Mouse (Mus musculus) hindbrain, postnatal 0 days (tissue): ENCODE results near the gene Apba3. TPM values are rescaled to one million over a fixed set of nuclear protein-coding genes. Genes with fewer than 3 reads are reported as not detected.

Source experiments
- ATAC-seq: fragments of 200-750 bp; cut with Nextera tagmentation; 2 replicates; pipeline ENCODE4 v1.8.0; 2017; ENCODE audit warnings: mild to moderate bottlenecking, moderate TSS enrichment, moderate library complexity
- DNase-seq: peaks from one replicate; pipeline ENCODE4 v3.0.0-alpha.2; 2015; ENCODE audit warnings: low spot score
- H3K27ac ChIP-seq: fragments of 300-500 bp; sonication (generic); 2 replicates; pipeline ENCODE4 v1.5.1; 2014; ENCODE audit warnings: mild to moderate bottlenecking
- H3K27me3 ChIP-seq: fragments of 300-500 bp; sonication (generic); 2 replicates; pipeline ENCODE4 v1.6.1; 2014; ENCODE audit warnings: low read length, mixed read lengths; ENCODE audit not compliant: insufficient read depth
- H3K36me3 ChIP-seq: fragments of 300-500 bp; sonication (generic); 2 replicates; pipeline ENCODE4 v1.6.1; 2014; ENCODE audit warnings: low read length, mixed read lengths; ENCODE audit not compliant: insufficient read depth
- H3K4me1 ChIP-seq: fragments of 300-500 bp; sonication (generic); 2 replicates; pipeline ENCODE4 v1.6.1; 2014; ENCODE audit warnings: antibody characterized with exemption, low read length, mixed read lengths; ENCODE audit not compliant: insufficient read depth
- H3K4me2 ChIP-seq: fragments of 300-500 bp; sonication (generic); 2 replicates; pipeline ENCODE4 v1.6.1; 2014; ENCODE audit warnings: low read depth, mild to moderate bottlenecking, low read length, moderate library complexity, mixed read lengths
- H3K4me3 ChIP-seq: fragments of 300-500 bp; sonication (generic); 2 replicates; pipeline ENCODE4 v1.5.1; 2014; ENCODE audit warnings: low read length
- H3K9ac ChIP-seq: fragments of 300-500 bp; sonication (generic); replicated peaks from 2 replicates; pipeline ENCODE4 v1.6.1; 2014; ENCODE audit warnings: mild to moderate bottlenecking, low read length, moderate library complexity, mixed read lengths
- H3K9me3 ChIP-seq: fragments of 300-500 bp; sonication (generic); 2 replicates; pipeline ENCODE4 v1.6.1; 2016; ENCODE audit warnings: low read length, mixed read lengths
- CTCF ChIP-seq: IDR thresholded peaks from 2 replicates; pipeline ENCODE4 v1.5.1; 2016; ENCODE audit warnings: antibody characterized with exemption, control low read depth, low read depth
- WGBS: fragments of 180-500 bp; shearing (Covaris S2); extraction: QIAGEN DNeasy Blood & Tissue Kit; methylation state at CpG from one replicate; pipeline ENCODE4 v1.1.7; 2014; 5-methylcytosine and 5-hydroxymethylcytosine counted together
- polyA plus RNA-seq: library from polyadenylated mRNA; unstranded; fragments of >200 nt; fragmentation: Nextera tagmentation; extraction: Ambion mirVana; gene quantifications from 2 replicates; pipeline ENCODE4 v1.2.1, GENCODE M21; 2015
- total RNA-seq: library from RNA; depleted of rRNA; stranded (reverse); fragments of >200 nt; gene quantifications from 2 replicates; pipeline ENCODE4 v1.2.3, GENCODE M21; 2014

The Apba3 gene
- total and polyA plus RNA-seq, 2 experiments from 2014 or later = 24.0 to 63.6 TPM

DNA sequence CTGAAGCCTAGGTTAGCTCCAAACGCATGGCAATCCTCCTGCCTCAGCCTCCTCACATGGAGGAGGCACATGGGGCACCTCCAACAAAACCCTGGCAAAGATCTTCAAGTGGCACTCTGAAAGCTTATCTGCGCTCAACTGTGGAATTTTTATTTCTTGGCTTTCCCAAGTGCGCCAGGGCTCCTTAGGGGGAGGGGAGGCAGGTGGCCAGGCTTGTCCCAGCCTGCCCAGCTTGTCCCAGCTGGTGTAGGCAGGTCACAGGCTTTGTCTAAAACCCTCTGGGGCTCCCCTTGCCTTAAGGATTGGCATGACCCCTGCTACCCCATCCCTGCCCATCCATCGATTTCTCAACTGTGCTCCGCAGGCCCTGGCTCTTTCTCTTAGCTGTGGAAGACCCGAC lies 17.4 kb downstream of the Apba3 start:
- ATAC-seq (no peak), DNase-seq (no peak)
- Histone ChIP-seq H3K4me1 (0 out of 2 replicates have a peak, but pooled peaks cover 2% of the 10 kb centered on the region), H3K9me3 (no peaks in the 10 kb centered on the region), H3K9ac (no peak overlapping the region), H3K4me3 (no peak overlapping the region), H3K4me2 (no peak overlapping the region), H3K27ac (no peak overlapping the region), H3K36me3 (no peaks in the 10 kb centered on the region), H3K27me3 (peaks cover 6% of the 10 kb centered on the region; the same call in 1 of the 2 replicates)
- TF ChIP-seq CTCF = no peak
- WGBS = 48% methylated on average over 6 of the region's 6 CpGs

GRCm38 (mm10) chr10:81284719-81285118 lies 18.0 kb downstream of the Apba3 start:
- Histone ChIP-seq H3K4me1 (0 out of 2 replicates have a peak, but pooled peaks cover 2% of the 10 kb centered on the region), H3K9me3 (no peaks in the 10 kb centered on the region), H3K27ac (no peak overlapping the region), H3K4me2 (peak overlapping the region; percentile 71; the same call in 1 of the 2 replicates), H3K27me3 (peaks cover 6% of the 10 kb centered on the region; the same call in 1 of the 2 replicates), H3K9ac (no peak overlapping the region), H3K36me3 (no peaks in the 10 kb centered on the region), H3K4me3 (peak overlapping the region; percentile 46; the same call in 1 of the 2 replicates)
- WGBS = 13% methylated on average over 17 of the region's 17 CpGs
- DNase-seq (no peak), ATAC-seq (no peak)
- TF ChIP-seq CTCF = no peak

DNA sequence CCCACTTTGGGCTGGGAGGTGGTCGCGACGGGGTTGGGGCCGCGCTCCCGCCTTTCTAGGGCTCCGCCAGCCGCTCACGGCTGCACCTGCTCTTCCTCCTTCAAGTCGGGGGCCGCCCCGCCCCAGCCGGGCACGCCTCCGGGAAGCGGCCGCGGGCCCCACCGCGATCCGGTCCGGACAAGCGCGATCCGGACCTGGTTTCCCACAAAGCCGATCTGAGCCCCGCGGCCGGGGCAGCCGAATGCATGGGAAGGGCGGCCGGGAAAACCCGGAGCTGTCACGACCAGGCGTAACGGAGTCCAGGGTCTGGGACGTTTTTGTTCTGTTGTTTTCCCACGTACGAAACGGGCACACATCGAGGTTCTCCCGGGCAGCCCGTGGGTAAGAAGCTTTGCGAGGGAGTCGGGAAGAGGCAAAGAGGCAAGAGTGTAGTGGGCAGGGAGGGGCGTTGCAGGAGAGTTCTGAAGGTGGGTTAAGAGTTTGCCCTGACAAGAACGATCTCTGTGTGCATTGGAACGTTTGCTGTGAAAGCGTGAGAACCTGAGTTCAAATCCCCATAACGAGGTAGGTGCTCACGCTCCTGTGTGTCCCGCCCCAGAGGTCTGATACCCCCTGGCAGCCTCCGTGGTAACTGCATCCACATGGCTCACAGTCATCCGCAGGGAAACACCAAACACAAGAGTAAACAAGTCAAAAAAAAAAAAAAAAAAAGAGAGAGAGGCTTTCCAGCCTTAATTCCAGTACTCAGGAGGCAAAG lies 19.1 kb downstream of the Apba3 start:
- Histone ChIP-seq H3K4me3 (peak overlapping the region; percentile 46), H3K4me1 (0 out of 2 replicates have a peak, but pooled peaks cover 2% of the 10 kb centered on the region), H3K27ac (no peak overlapping the region), H3K9ac (peak overlapping the region; percentile 50), H3K9me3 (no peaks in the 10 kb centered on the region), H3K4me2 (peak overlapping the region; percentile 71), H3K36me3 (no peaks in the 10 kb centered on the region), H3K27me3 (peaks cover 6% of the 10 kb centered on the region; the same call in 1 of the 2 replicates)
- ATAC-seq (peak; percentile 79), DNase-seq (peak; percentile 93)
- WGBS = 2% methylated on average over 49 of the region's 54 CpGs
- no peak; the same call in 1 of the 2 replicates for TF ChIP-seq CTCF

GRCm38 (mm10) chr10:81286586-81286985 lies 19.8 kb downstream of the Apba3 start:
- no peak for TF ChIP-seq CTCF
- DNase-seq (no peak), ATAC-seq (no peak)
- Histone ChIP-seq H3K27ac (no peak overlapping the region), H3K4me3 (no peak overlapping the region), H3K9me3 (no peaks in the 10 kb centered on the region), H3K27me3 (peaks cover 6% of the 10 kb centered on the region; the same call in 1 of the 2 replicates), H3K9ac (no peak overlapping the region), H3K4me2 (no peak overlapping the region), H3K36me3 (no peaks in the 10 kb centered on the region), H3K4me1 (0 out of 2 replicates have a peak, but pooled peaks cover 2% of the 10 kb centered on the region)
- WGBS = 51% methylated on average over 6 of the region's 6 CpGs

DNA sequence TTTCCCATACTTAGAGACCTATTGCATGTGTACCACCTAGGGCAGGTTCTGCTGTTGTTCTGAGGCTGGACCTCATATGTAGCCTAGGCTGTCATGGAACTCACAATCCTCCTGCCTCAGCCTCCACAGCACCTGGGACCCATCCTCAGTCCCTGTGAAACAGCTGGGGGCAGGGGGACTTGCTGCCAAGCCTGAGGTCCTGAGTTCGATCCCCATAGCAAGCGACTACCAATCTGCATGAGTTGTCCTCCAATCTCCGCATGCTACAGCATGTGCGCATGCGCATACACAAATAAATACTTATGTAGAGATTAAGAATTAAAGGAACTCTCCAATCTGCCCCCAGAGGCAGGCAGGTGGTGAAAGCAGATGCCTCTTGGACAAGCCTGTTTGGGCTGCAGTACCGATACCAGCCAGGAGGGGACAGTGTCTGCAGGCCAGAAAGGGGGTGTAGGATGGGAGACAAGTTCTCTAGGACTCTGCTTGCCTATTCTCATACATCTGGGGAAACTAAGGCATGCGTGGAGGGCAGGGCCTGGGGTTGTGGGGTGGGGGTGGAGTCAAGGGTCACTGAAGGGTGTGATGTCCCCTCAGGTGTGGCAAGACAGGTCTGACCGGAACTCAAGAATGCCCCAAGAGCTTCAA lies 20.9 kb downstream of the Apba3 start:
- Histone ChIP-seq H3K4me3 (no peak overlapping the region), H3K4me2 (no peak overlapping the region), H3K9me3 (no peaks in the 10 kb centered on the region), H3K4me1 (0 out of 2 replicates have a peak, but pooled peaks cover 2% of the 10 kb centered on the region), H3K36me3 (no peaks in the 10 kb centered on the region), H3K27me3 (peaks cover 6% of the 10 kb centered on the region; the same call in 1 of the 2 replicates), H3K27ac (no peak overlapping the region), H3K9ac (no peak overlapping the region)
- DNase-seq (peak; percentile 44), ATAC-seq (no peak)
- WGBS = 68% methylated on average over 8 of the region's 8 CpGs
- peak; percentile 87 for TF ChIP-seq CTCF

DNA sequence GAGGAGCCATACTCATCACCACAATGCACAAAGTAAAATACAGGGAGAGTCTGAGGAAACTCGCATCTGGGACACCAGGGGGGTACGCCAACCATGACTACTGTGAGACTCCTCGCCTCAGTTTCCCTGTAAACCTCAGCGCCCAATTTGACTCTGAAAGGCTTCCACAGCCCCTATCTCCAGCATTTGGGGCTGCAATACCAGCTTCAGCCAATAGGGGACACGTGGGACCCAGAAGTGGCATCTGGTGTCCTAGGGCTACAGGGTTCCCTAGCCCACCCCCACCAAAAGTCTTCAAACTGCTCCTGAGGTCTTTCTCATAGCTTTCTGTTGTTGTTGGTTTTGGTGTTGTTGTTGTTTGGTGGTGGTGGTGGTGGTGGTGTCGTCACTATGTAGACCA lies 21.8 kb downstream of the Apba3 start:
- no peaks in the 10 kb centered on the region for H3K9me3 ChIP-seq
- H3K4me1 ChIP-seq = 0 out of 2 replicates have a peak, but pooled peaks cover 2% of the 10 kb centered on the region
- peaks cover 6% of the 10 kb centered on the region; the same call in 1 of the 2 replicates for H3K27me3 ChIP-seq
- TF ChIP-seq CTCF = peak; percentile 66
- no peak overlapping the region for H3K4me3 ChIP-seq
- 41% methylated on average over 6 of the region's 6 CpGs for WGBS
- no peak overlapping the region for H3K4me2 ChIP-seq
- ATAC-seq = no peak
- no peak overlapping the region for H3K9ac ChIP-seq
- H3K27ac ChIP-seq = no peak overlapping the region
- H3K36me3 ChIP-seq = no peaks in the 10 kb centered on the region
- peak; percentile 38 for DNase-seq
